Mouse (Mus musculus) bone marrow, adult 2 months (tissue): Measurements from ENCODE around the gene Kcnip1. TPM values are rescaled to one million over a fixed set of nuclear protein-coding genes. Genes with fewer than 3 reads are reported as not detected.

ENCODE experiments used
- H3K27ac ChIP-seq: fragments of 200-500 bp; 2 replicates; pipeline ENCODE4 v1.5.1; 2012; ENCODE audit warnings: low read depth, mild to moderate bottlenecking, control low read depth, inconsistent platforms, low read length; ENCODE audit not compliant: control insufficient read depth, poor library complexity, insufficient read depth
- H3K4me1 ChIP-seq: fragments of 200-500 bp; 2 replicates; pipeline ENCODE4 v1.6.1; 2011; ENCODE audit warnings: low read length; ENCODE audit not compliant: control insufficient read depth, insufficient read depth
- H3K4me3 ChIP-seq: fragments of 200-500 bp; replicated peaks from 2 replicates; pipeline ENCODE3; 2011; ENCODE audit warnings: mild to moderate bottlenecking, low read depth, low read length, control low read depth; ENCODE audit not compliant: control insufficient read depth
- CTCF ChIP-seq: fragments of 200-500 bp; IDR thresholded peaks from 2 replicates; pipeline ENCODE4 v1.5.1; 2011; ENCODE audit warnings: low read length, control low read depth; ENCODE audit not compliant: control insufficient read depth, insufficient read depth
- POLR2A ChIP-seq: fragments of 200-500 bp; IDR thresholded peaks from 2 replicates; pipeline ENCODE4 v1.6.1; 2011; ENCODE audit warnings: low read depth, mild to moderate bottlenecking, control low read depth, low read length, borderline replicate concordance; ENCODE audit not compliant: control insufficient read depth
- whole genome bisulfite sequencing: fragments of 180-500 bp; shearing (Covaris S2); methylation state at CpG from one replicate; pipeline ENCODE4 v1.1.7; 2018; 5-methylcytosine and 5-hydroxymethylcytosine counted together
- polyA plus RNA-seq: library from polyadenylated mRNA; stranded (reverse); fragments of >200 nt; gene quantifications from 2 replicates; pipeline ENCODE4 v1.2.4, GENCODE M21; 2011; ENCODE audit warnings: low replicate concordance; ENCODE audit not compliant: missing spikeins, insufficient read depth, insufficient read length

The Kcnip1 gene
- polyA plus RNA-seq, 1 experiment: not detected

GRCm38 (mm10) chr11:33912151-33912571 lies 80.8 kb downstream of the Kcnip1 start:
- TF ChIP-seq POLR2A: no peak
- no peak for TF ChIP-seq CTCF
- Histone ChIP-seq H3K4me3 (no peak overlapping the region), H3K4me1 (no peaks in the 10 kb centered on the region), H3K27ac (no peak overlapping the region)
- 39% methylated on average over 2 of the region's 2 CpGs for whole genome bisulfite sequencing

GRCm38 (mm10) chr11:33910982-33911381 lies 82.0 kb downstream of the Kcnip1 start:
- WGBS: 75% methylated on average over 7 of the region's 7 CpGs
- H3K4me3 ChIP-seq: no peak overlapping the region
- no peaks in the 10 kb centered on the region for H3K4me1 ChIP-seq
- no peak for TF ChIP-seq CTCF
- TF ChIP-seq POLR2A: no peak
- no peak overlapping the region for H3K27ac ChIP-seq

- 70% methylated on average over 4 of the region's 4 CpGs for WGBS
- Histone ChIP-seq H3K4me3 (no peak overlapping the region), H3K4me1 (no peaks in the 10 kb centered on the region), H3K27ac (no peak overlapping the region)
- TF ChIP-seq POLR2A (no peak), CTCF (no peak)
These were observed 84.4 kb downstream of the Kcnip1 start for GRCm38 (mm10) chr11:33908360-33909175.

- Histone ChIP-seq H3K4me1 (peaks cover 2% of the 10 kb centered on the region; the same call in 1 of the 2 replicates), H3K4me3 (no peak overlapping the region), H3K27ac (no peak overlapping the region)
- 68% methylated on average over 6 of the region's 6 CpGs for WGBS
- TF ChIP-seq POLR2A (no peak), CTCF (no peak)
These were observed 89.5 kb downstream of the Kcnip1 start for GRCm38 (mm10) chr11:33903494-33903893.

DNA sequence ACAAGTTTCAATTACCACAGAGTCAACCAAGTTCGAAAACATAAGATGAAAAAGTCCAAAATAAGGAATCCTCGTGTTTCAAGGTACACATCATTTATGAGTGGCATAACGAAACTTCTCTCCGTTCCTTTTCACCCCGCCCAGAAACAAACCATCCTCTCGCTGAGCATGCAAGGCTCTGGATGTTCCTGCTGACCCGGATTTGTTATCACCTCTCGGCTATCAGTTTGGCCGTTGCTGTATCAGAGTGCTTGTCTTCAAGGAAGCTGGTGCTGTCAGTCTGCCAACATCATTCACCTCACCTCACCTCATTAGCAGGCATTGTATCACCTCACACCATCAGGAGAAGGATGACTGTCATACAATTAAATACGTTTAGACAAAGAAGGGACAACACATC lies 90.6 kb downstream of the Kcnip1 start:
- Histone ChIP-seq H3K27ac (no peak overlapping the region), H3K4me3 (no peak overlapping the region), H3K4me1 (peaks cover 2% of the 10 kb centered on the region; the same call in 1 of the 2 replicates)
- WGBS: 66% methylated on average over 10 of the region's 10 CpGs
- no peak for TF ChIP-seq CTCF
- TF ChIP-seq POLR2A: no peak

GRCm38 (mm10) chr11:33901783-33902182 lies 91.2 kb downstream of the Kcnip1 start:
- 68% methylated on average over 2 of the region's 2 CpGs for WGBS
- no peak overlapping the region for H3K27ac ChIP-seq
- H3K4me1 ChIP-seq: peaks cover 2% of the 10 kb centered on the region; the same call in 1 of the 2 replicates
- no peak overlapping the region for H3K4me3 ChIP-seq
- TF ChIP-seq POLR2A: no peak
- no peak for TF ChIP-seq CTCF

DNA sequence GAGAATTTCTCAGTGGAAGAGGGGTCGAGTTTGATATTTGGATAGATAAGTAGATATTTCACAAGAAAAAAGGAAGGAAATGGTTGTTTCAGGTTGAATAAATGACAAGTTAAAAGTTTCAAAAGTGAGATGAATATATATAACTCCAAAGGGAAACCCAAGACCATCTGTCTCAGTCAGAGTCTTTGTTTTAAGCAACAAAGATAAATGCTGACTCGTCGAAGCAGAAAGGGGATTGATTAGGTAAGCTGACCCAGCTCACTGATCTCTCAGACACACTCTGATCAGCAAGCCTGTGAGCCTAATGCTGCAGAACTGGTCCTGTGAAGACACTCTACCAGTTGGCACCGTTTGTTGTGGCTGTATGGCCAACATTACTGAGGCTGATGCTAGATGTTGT lies 101.9 kb downstream of the Kcnip1 start:
- WGBS: 61% methylated on average over 4 of the region's 4 CpGs
- no peaks in the 10 kb centered on the region; the same call in 1 of the 2 replicates for H3K4me1 ChIP-seq
- no peak overlapping the region for H3K4me3 ChIP-seq
- H3K27ac ChIP-seq: no peak overlapping the region
- no peak for TF ChIP-seq POLR2A
- TF ChIP-seq CTCF: no peak

DNA sequence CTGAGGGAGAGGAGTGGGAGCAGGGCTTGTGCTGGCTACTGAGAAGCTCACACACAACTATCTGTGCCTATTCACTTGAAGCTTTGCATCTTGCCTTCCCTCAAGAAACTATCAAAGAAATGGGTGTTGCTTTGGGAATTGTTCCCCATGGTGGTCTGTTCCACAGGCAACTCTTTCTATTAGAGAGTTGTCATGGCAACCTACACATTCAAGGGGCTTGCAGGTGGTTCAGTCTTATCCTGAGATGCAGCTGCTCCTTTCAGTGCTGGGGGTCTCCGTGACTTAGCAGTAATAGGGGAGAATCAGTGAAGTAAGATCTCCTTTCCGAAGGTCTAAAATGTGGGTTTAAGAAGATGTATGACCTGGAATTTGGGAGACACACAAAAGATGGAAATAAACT lies 102.6 kb downstream of the Kcnip1 start:
- Histone ChIP-seq H3K27ac (no peak overlapping the region), H3K4me3 (no peak overlapping the region), H3K4me1 (no peaks in the 10 kb centered on the region; the same call in 1 of the 2 replicates)
- no peak for TF ChIP-seq POLR2A
- TF ChIP-seq CTCF: no peak
- 85% methylated on average over 2 of the region's 2 CpGs for WGBS
